Mouse (Mus musculus) stomach, postnatal 0 days (tissue): ENCODE data around the gene Scaf1. TPM values are rescaled to one million over a fixed set of nuclear protein-coding genes. Genes with fewer than 3 reads are reported as not detected.

Source experiments
- ATAC-seq: fragments of 200-750 bp; cut with Nextera tagmentation; 2 replicates; pipeline ENCODE4 v1.8.0; 2017; ENCODE audit not compliant: low FRiP score, low TSS enrichment
- DNase-seq: peaks from one replicate; pipeline ENCODE4 v3.0.0-alpha.2; 2016; ENCODE audit warnings: low spot score
- H3K27ac ChIP-seq: fragments of 300-500 bp; sonication (generic); replicated peaks from 2 replicates; pipeline ENCODE4 v1.5.1; 2014; ENCODE audit warnings: mild to moderate bottlenecking, control low read depth
- H3K27me3 ChIP-seq: fragments of 300-500 bp; sonication (generic); 2 replicates; pipeline ENCODE4 v1.6.1; 2014; ENCODE audit warnings: low read length; ENCODE audit not compliant: control insufficient read depth, insufficient read depth
- H3K36me3 ChIP-seq: fragments of 300-500 bp; sonication (generic); 2 replicates; pipeline ENCODE4 v1.6.1; 2014; ENCODE audit warnings: low read length, mixed read lengths; ENCODE audit not compliant: control insufficient read depth, insufficient read depth
- H3K4me1 ChIP-seq: fragments of 300-500 bp; sonication (generic); replicated peaks from 2 replicates; pipeline ENCODE4 v1.6.1; 2014; ENCODE audit warnings: antibody characterized with exemption; ENCODE audit not compliant: control insufficient read depth, insufficient read depth
- H3K4me2 ChIP-seq: fragments of 300-500 bp; sonication (generic); replicated peaks from 2 replicates; pipeline ENCODE4 v1.6.1; 2014; ENCODE audit warnings: low read depth, mild to moderate bottlenecking, control low read depth, moderate library complexity
- H3K4me3 ChIP-seq: fragments of 300-500 bp; sonication (generic); 2 replicates; pipeline ENCODE4 v1.5.1; 2014; ENCODE audit warnings: low read depth, low read length, control low read depth
- H3K9ac ChIP-seq: fragments of 300-500 bp; sonication (generic); 2 replicates; pipeline ENCODE4 v1.6.1; 2014; ENCODE audit warnings: mild to moderate bottlenecking, low read length, control low read depth, mixed read lengths
- H3K9me3 ChIP-seq: fragments of 300-500 bp; sonication (generic); 2 replicates; pipeline ENCODE4 v1.6.1; 2016; ENCODE audit warnings: low read length; ENCODE audit not compliant: control insufficient read depth
- CTCF ChIP-seq: IDR thresholded peaks from 2 replicates; pipeline ENCODE4 v1.5.1; 2016; ENCODE audit warnings: antibody characterized with exemption, low read depth, mild to moderate bottlenecking, moderate library complexity
- EP300 ChIP-seq: optimal IDR thresholded peaks from 2 replicates; pipeline ENCODE3; 2016; ENCODE audit warnings: antibody characterized with exemption
- WGBS: fragments of 180-500 bp; shearing (Covaris S2); extraction: QIAGEN DNeasy Blood & Tissue Kit; methylation state at CpG from one replicate; pipeline ENCODE4 v1.1.7; 2014; 5-methylcytosine and 5-hydroxymethylcytosine counted together
- polyA plus RNA-seq: library from polyadenylated mRNA; unstranded; fragments of >200 nt; fragmentation: Nextera tagmentation; extraction: Ambion mirVana; gene quantifications from 2 replicates; pipeline ENCODE4 v1.2.1, GENCODE M21; 2015

Gene Scaf1
- polyA plus RNA-seq, 1 experiment from 2014 or later: 14.9 TPM

GRCm38 (mm10) chr7:45047491-45047890, 31.3 kb upstream of the Scaf1 start:
- Histone ChIP-seq H3K9ac (no peak overlapping the region), H3K9me3 (no peaks in the 10 kb centered on the region), H3K27me3 (no peaks in the 10 kb centered on the region), H3K27ac (no peak overlapping the region), H3K36me3 (peaks cover 38% of the 10 kb centered on the region), H3K4me3 (no peak overlapping the region), H3K4me1 (0 out of 2 replicates have a peak, but pooled peaks cover 4% of the 10 kb centered on the region), H3K4me2 (no peak overlapping the region)
- WGBS: 96% methylated on average over 14 of the region's 14 CpGs
- ATAC-seq (no peak), DNase-seq (peak; percentile 13)
- TF ChIP-seq EP300 (no peak), CTCF (no peak)

GRCm38 (mm10) chr7:45046853-45047350, 30.7 kb upstream of the Scaf1 start:
- H3K4me1 ChIP-seq: 0 out of 2 replicates have a peak, but pooled peaks cover 4% of the 10 kb centered on the region
- ATAC-seq: no peak
- no peak overlapping the region for H3K9ac ChIP-seq
- peak; percentile 12 for DNase-seq
- H3K27ac ChIP-seq: no peak overlapping the region
- H3K4me3 ChIP-seq: no peak overlapping the region
- no peak overlapping the region for H3K4me2 ChIP-seq
- WGBS: 94% methylated on average over 26 of the region's 26 CpGs
- H3K9me3 ChIP-seq: no peaks in the 10 kb centered on the region
- peaks cover 42% of the 10 kb centered on the region for H3K36me3 ChIP-seq
- no peaks in the 10 kb centered on the region for H3K27me3 ChIP-seq
- no peak for TF ChIP-seq EP300
- no peak for TF ChIP-seq CTCF

GRCm38 (mm10) chr7:45045741-45046140, 29.6 kb upstream of the Scaf1 start:
- ATAC-seq: no peak
- DNase-seq: peak; percentile 14
- TF ChIP-seq CTCF (no peak), EP300 (no peak)
- Histone ChIP-seq H3K27ac (no peak overlapping the region), H3K9ac (no peak overlapping the region), H3K4me3 (no peak overlapping the region), H3K4me2 (no peak overlapping the region), H3K4me1 (no peaks in the 10 kb centered on the region), H3K9me3 (no peaks in the 10 kb centered on the region), H3K36me3 (peaks cover 46% of the 10 kb centered on the region), H3K27me3 (no peaks in the 10 kb centered on the region)
- 94% methylated on average over 22 of the region's 22 CpGs for WGBS

- H3K27ac ChIP-seq: no peak overlapping the region
- H3K27me3 ChIP-seq: no peaks in the 10 kb centered on the region
- peaks cover 48% of the 10 kb centered on the region for H3K36me3 ChIP-seq
- no peak overlapping the region for H3K4me3 ChIP-seq
- no peaks in the 10 kb centered on the region for H3K9me3 ChIP-seq
- DNase-seq (peak; percentile 12), ATAC-seq (no peak)
- TF ChIP-seq CTCF (no peak), EP300 (no peak)
- no peaks in the 10 kb centered on the region for H3K4me1 ChIP-seq
- H3K9ac ChIP-seq: no peak overlapping the region
- H3K4me2 ChIP-seq: no peak overlapping the region
- 89% methylated on average over 11 of the region's 14 CpGs for WGBS
These were observed 27.1 kb upstream of the Scaf1 start for GRCm38 (mm10) chr7:45043307-45043706.

- H3K4me3 ChIP-seq: no peak overlapping the region
- no peak overlapping the region for H3K9ac ChIP-seq
- ATAC-seq (no peak), DNase-seq (no peak)
- WGBS: 91% methylated on average over 9 of the region's 9 CpGs
- H3K36me3 ChIP-seq: peaks cover 36% of the 10 kb centered on the region
- TF ChIP-seq EP300 (no peak), CTCF (no peak)
- H3K4me2 ChIP-seq: no peak overlapping the region
- H3K27me3 ChIP-seq: no peaks in the 10 kb centered on the region
- no peak overlapping the region for H3K27ac ChIP-seq
- no peaks in the 10 kb centered on the region for H3K4me1 ChIP-seq
- no peaks in the 10 kb centered on the region for H3K9me3 ChIP-seq
These were observed 24.7 kb upstream of the Scaf1 start for GRCm38 (mm10) chr7:45040851-45041250.

- H3K4me3 ChIP-seq: no peak overlapping the region
- 78% methylated on average over 9 of the region's 9 CpGs for WGBS
These were observed 22.2 kb upstream of the Scaf1 start for GRCm38 (mm10) chr7:45038411-45038810.

More at GRCm38 (mm10) chr7:45038411-45038810, 22.2 kb upstream of the Scaf1 start:
- no peaks in the 10 kb centered on the region for H3K9me3 ChIP-seq
- no peaks in the 10 kb centered on the region for H3K4me1 ChIP-seq
- peaks cover 55% of the 10 kb centered on the region for H3K36me3 ChIP-seq
- no peak overlapping the region for H3K4me2 ChIP-seq
- peak overlapping the region; percentile 46 for H3K27ac ChIP-seq
- H3K9ac ChIP-seq: no peak overlapping the region
- DNase-seq (peak; percentile 18), ATAC-seq (no peak; the same call in 1 of the 2 replicates)
- TF ChIP-seq CTCF (no peak), EP300 (no peak)
- H3K27me3 ChIP-seq: no peaks in the 10 kb centered on the region
